Mouse (Mus musculus) monocyte, adult 5-6 weeks (primary cell): ENCODE results near the gene Eif3c. TPM values are rescaled to one million over a fixed set of nuclear protein-coding genes. Genes with fewer than 3 reads are reported as not detected.

ENCODE experiments used
- ATAC-seq: fragments of 153-309, 156-312 bp; replicated peaks from 2 replicates; pipeline ENCODE4 v1.8.0; 2017; ENCODE audit warnings: mild to moderate bottlenecking; ENCODE audit not compliant: low TSS enrichment, insufficient number of reproducible peaks, severe bottlenecking, poor library complexity, low FRiP score
- total RNA-seq: library from RNA; stranded (forward); fragments of 200-1000, 200-491, 200-594 nt; gene quantifications from 3 replicates; pipeline ENCODE4 v1.2.3, GENCODE M21; 2017

Eif3c gene
- total RNA-seq, result 127 to 175 TPM (median 140 TPM) in 3 replicates

- ATAC-seq, result peak; percentile 95
These were observed at the start of gene Eif3c for GRCm38 (mm10) chr7:126566094-126566765. Eif3c (minus strand) TSS chr7:126566411.

DNA sequence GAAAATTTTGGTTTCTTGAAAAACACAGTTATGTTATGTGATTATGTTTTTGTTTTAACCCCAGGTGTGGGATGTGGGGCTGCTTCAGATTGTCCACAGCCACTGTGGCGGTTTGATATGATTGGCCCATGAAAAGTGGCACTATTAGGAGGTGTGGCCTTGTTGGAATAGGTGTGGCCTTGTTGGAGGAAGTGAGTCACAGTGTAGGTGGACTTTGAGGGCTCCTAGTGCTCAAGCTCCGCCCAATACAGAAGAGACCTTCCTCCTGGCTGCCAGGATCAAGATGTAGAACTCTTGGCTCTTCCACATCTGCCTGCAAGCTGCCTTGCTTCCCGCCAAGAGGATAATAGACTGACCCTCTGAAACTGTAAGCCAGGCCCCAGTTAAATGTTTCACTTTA is 46.5 kb upstream of the Eif3c start:
- ATAC-seq, result no peak

DNA sequence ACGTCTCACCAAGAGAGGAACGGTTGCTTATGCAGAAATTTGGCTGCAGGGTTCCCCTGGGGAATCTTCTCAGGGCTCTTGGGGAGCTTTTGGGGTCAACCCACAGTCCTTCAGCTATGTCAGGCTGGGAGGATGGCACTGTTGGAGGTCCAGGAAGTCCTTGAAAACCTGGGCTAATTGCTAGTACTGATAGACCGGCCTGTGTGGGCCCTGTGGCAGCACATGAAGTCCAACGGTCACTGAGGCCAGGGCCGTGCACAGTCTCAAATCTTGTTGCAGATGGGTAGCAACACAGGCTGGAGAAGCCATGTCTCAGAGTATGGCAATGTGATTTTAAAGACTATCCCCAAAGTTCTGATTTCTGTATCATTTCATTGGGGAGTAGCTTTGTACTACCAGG is 41.6 kb upstream of the Eif3c start:
- ATAC-seq, result no peak

DNA sequence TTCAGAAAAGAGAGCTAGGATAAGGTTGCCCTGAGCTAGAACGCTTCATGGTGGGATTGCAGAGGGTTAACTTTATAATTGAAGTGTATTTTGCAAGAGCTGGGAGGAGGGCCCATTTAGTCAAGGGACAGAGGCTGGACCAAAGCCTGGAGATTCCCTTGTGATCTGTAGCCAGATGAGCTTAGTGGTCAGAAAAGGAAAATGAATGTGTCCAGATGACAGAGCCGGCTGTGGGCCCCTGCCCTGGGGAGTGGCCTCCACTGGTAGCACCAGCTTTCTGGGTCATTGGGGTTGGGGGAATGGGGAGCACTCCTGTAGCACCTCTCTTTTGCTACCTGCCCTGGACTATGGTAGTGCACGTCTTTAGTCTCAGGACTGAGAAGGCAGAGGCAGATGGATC is 40.9 kb upstream of the Eif3c start:
- no peak for ATAC-seq

DNA sequence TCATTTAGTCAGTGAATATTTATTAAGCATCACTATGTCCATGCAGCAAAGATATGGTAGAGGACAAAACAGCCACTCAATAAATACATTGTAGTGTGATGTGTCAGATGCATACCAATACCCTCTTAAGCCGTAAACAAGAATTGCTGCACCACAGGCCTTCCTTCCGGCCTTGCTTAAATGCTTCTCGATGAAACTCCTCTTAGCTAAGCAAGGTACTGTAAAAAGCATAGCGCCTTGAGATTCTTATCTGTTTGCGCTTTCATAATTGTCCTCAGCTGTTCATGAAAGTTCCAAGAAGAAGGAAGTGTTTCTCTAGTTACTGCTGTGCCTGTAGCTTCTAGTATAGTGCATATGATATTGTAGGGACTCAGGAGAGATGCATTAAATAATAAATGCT is 40.4 kb upstream of the Eif3c start:
- no peak for ATAC-seq

- no peak for ATAC-seq
These were observed 36.4 kb upstream of the Eif3c start for GRCm38 (mm10) chr7:126602650-126603049.

DNA sequence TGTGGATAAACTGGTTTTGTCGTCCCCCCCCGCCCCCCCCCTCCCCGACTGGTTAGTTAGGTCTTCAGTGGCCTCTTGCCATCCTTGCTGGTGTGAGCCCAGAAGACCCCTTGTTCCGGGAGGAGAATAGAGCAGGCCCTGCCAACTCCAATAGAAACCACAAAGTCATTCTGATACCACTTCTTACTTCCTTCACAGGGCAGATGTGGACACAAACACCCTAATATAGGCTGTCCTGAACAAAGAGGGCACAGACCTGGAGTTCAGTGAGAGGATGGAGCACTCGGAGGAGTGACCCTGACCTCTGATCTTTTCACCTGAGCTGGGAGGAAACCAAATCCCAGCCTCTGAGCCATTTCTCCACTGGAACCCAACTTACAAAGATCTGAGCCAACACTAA is 35.7 kb upstream of the Eif3c start:
- 0 out of 2 replicates have a peak, but pooled peaks have one; percentile 29 for ATAC-seq

DNA sequence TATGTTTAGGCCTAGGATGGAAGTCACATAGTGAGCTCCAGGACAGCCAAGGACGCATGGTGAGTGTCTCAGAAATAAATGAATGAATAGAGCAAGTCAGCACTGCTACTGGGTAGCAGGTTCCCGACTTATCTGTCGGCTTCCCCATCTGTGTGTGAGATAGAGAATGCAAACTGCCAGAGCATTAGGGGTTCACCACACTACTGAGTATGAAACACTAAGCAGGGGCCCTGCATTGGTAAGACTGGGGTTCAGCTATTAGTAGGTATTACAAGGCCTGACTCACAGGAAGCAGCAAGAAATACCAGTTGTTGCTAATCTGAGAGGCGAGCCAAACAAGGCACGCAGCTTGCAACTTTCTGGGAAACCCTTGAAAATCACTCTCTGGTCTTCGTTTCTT is 32.7 kb upstream of the Eif3c start:
- ATAC-seq, result no peak

DNA sequence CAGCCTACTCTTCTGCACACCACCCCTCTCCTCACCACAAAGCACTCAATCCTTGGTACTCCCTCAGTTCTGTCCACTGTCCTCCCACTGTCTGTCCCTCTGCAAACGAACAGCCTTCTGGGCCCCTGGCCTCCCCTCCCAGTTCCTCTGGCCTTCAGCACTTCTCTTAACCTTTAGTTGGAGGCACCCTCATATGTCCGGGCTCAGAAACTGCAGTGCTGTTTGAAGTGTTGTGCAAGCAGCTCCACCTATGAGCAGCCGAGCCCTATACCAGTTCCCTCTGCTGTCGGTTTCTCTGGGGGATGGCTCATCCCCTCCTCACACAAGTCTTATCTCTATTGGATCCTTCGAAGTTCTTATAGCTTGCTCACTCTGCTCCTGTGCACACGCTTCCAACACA is 30.2 kb upstream of the Eif3c start:
- peak; percentile 69 for ATAC-seq

DNA sequence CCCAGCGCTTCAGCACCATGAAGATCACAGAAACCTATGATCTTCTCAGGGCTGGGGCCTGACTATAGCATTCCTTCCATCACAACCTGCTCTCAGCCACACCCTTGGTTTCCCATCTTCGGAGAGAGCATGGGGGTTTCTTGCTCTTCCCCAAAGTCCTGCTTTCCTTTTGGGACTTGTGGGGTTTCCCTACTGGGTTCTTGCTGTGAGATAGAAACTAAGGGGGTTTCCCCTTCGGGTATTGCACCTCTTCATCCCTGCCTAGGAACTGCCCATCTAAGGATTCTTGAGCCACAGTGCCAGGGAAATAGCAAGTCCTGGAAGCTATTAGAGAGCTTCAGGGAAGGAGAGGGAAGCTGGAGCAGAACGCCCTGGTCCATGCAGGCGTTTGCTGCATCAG is 29.7 kb upstream of the Eif3c start:
- ATAC-seq, result no peak

DNA sequence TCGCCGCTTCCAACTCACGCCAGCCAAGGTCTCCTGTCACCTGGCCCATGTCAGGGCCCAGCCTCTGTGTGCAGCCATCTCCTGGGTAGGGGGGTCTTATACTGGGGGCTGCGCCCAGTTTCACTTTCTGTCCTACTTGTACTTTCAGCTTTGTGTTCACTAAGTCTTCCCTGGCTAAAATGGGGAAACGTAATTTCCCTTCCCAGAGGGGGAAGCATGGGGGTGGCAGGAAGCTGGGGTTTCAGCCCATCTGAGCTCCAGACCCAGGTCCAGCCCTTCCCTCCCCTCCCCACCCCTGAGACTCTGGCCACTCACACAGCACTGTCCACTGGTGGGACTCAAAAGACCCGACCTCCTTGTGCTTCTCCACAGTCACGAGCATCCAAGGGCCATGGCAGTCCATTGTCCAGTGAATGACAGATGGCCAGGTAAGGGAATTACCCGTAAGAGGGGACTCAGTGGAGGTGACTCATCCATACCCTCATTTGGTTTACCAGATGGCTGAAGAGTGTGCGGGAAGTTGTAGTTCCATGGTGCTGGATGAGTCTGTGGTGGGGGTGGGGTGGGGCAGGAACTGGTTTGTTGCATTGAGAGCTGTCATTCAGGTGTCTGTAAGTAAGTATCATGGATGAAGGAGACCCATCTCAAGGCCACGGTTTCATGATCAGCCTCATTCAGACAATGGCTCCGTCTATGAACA is 28.8 kb upstream of the Eif3c start, which contains the start of gene Il27:
Il27 (minus strand) TSS at position 80 of the 700 bp plus-strand sequence.
- no peak for ATAC-seq

DNA sequence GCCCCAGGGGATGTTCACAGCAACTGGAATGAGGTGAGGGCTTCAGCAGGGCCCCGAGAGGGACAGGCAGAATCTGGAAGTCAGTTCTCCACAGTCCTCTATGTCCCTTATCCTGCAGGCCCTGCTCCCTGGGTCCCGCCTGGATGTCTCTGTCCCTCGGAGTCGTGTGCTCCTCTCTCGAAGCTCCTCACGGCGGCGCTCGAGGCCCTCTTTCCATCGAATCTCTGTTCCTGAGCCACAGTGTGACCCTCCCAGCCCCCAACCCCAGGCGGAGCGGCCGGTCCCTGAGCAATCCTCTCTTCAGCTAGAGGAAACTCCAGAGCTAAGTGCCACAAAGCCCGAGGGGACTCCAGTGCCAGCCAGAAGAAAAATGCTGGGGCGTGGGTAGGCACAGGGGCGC is 21.6 kb upstream of the Eif3c start:
- no peak for ATAC-seq

GRCm38 (mm10) chr7:126586839-126587238 is 20.6 kb upstream of the Eif3c start:
- no peak for ATAC-seq

DNA sequence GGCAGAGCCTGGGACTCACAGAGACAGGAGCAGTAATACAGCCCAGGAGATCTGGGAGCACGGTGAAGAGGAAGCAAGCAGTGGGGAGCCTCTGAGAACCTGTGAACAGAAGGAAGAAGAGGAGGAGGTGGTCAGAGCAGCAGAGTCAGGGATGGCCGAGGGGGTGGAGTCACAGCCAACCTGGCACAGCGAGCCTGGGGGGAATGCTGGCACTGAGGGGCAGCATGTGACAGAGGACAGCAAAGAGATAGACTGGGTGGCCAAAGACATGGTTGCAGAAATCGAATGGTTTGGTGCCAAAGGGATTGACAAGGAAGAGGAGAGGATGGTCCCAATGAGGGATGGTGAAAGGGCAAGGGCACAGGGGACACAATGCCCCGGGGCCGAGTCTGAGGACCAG is 19.5 kb upstream of the Eif3c start, which contains the start of gene Cln3:
Cln3 (minus strand) TSS at position 101 of the 400 bp plus-strand sequence.
- ATAC-seq, result peak; percentile 3; the same call in 1 of the 2 replicates

- peak; percentile 75 for ATAC-seq
These were observed 18.3 kb upstream of the Eif3c start, which contains the start of gene Apobr for GRCm38 (mm10) chr7:126584506-126584977. Apobr (plus strand) TSS chr7:126584942.

DNA sequence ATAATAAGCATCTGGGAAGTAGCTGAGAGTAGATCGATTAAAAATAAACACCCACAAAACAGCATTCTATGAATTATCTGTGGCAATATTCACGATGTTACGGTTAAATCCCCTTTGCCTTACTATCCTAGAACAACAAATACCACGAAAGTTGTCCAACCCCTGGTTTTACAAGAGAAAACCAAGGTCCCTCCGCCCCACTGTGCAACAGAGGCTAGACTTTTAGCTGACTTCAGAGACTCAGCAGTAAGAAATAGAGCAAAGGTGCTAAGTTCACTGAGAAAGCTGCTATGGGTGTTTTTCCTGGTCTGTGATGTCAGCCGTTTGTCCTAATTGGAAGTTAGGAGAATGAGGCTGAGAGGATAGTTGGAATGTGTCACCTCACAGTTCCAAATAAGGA is 17.6 kb upstream of the Eif3c start:
- ATAC-seq, result no peak

DNA sequence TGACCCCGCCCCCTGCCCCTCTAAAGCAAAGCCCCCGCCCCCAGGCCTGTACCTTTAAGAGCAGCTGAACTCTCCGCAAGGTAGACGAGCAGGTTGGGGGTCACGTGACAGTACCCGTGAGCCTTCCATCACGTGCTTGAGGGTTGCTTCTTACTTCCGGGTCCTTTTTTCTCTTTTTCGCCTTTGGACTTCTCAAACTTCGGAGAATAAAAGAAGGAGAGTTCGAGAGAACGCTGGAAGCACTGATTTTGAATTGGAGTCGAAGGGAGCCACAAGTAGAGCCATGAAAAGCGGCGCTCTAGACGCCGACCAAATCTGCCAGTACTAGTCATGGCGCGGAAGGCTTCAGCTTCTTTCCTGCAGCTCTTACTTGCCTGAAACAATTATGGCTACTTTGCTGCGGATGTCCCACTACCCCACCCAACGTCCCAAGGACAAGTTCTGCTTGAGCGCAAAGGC is 17.1 kb upstream of the Eif3c start:
- peak; percentile 54 for ATAC-seq

- ATAC-seq, result no peak
These were observed 16.5 kb upstream of the Eif3c start for GRCm38 (mm10) chr7:126582759-126583158.

GRCm38 (mm10) chr7:126581661-126582060 is 15.4 kb upstream of the Eif3c start:
- no peak for ATAC-seq

DNA sequence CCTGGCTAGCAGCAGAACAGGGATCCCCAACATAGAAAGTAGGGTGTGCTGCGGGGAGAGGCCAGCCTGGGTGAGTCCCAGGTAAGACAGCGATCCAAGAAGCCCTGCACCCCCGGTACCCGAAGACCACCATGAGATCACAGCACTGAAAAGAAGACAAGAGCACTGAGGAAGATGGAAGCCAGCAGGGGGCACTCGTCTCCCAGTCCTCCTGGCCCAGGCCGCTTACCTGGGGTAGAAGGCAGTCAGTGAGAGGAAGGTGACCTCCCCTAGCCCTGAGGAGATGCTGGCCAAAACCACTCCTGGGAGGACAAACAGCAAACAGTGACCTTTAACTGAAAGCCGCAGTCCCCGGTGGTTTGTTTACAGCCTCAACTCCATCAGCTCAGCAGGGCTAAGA is 13.0 kb upstream of the Eif3c start:
- ATAC-seq, result no peak
